Mouse (Mus musculus) stomach, embryonic 15.5 days (tissue): ENCODE measurements around the gene Selp. TPM values are rescaled to one million over a fixed set of nuclear protein-coding genes. Genes with fewer than 3 reads are reported as not detected.

Experiments used
- ATAC-seq: fragments of 200-750 bp; cut with Nextera tagmentation; 2 replicates; pipeline ENCODE4 v1.8.0; 2017; ENCODE audit warnings: low read depth, moderate number of reproducible peaks, moderate TSS enrichment; ENCODE audit not compliant: insufficient read depth, low FRiP score
- H3K27ac ChIP-seq: fragments of 300-500 bp; sonication (generic); 2 replicates; pipeline ENCODE4 v1.5.1; 2015; ENCODE audit warnings: mild to moderate bottlenecking, inconsistent platforms
- H3K27me3 ChIP-seq: fragments of 300-500 bp; sonication (generic); replicated peaks from 2 replicates; pipeline ENCODE4 v1.6.1; 2015; ENCODE audit warnings: inconsistent platforms
- H3K36me3 ChIP-seq: fragments of 300-500 bp; sonication (generic); 2 replicates; pipeline ENCODE4 v1.6.1; 2015; ENCODE audit warnings: inconsistent platforms
- H3K4me1 ChIP-seq: fragments of 300-500 bp; sonication (generic); 2 replicates; pipeline ENCODE4 v1.6.1; 2015; ENCODE audit warnings: inconsistent platforms
- H3K4me2 ChIP-seq: fragments of 300-500 bp; sonication (generic); 2 replicates; pipeline ENCODE4 v1.6.1; 2015; ENCODE audit warnings: mild to moderate bottlenecking, inconsistent platforms
- H3K4me3 ChIP-seq: fragments of 300-500 bp; sonication (generic); replicated peaks from 2 replicates; pipeline ENCODE4 v1.5.1; 2015; ENCODE audit warnings: inconsistent platforms
- H3K9ac ChIP-seq: fragments of 300-500 bp; sonication (generic); 2 replicates; pipeline ENCODE4 v1.6.1; 2015; ENCODE audit warnings: inconsistent platforms
- H3K9me3 ChIP-seq: fragments of 300-500 bp; sonication (generic); 2 replicates; pipeline ENCODE4 v1.6.1; 2016; ENCODE audit warnings: inconsistent platforms
- WGBS: fragments of 180-500 bp; shearing (Covaris S2); methylation state at CpG from one replicate; pipeline ENCODE4 v1.1.7; 2015; 5-methylcytosine and 5-hydroxymethylcytosine counted together
- polyA plus RNA-seq: library from polyadenylated mRNA; unstranded; fragments of >200 nt; fragmentation: Nextera tagmentation; extraction: Ambion mirVana; gene quantifications from 2 replicates; pipeline ENCODE4 v1.2.1, GENCODE M21; 2015

The Selp gene
- polyA plus RNA-seq, 1 experiment from 2014 or later: 0.58 TPM

- ATAC-seq: no peak
- Histone ChIP-seq H3K27ac (no peak overlapping the region), H3K4me3 (no peak overlapping the region), H3K36me3 (no peaks in the 10 kb centered on the region), H3K9me3 (no peaks in the 10 kb centered on the region), H3K4me2 (no peak overlapping the region), H3K27me3 (no peaks in the 10 kb centered on the region), H3K9ac (no peak overlapping the region), H3K4me1 (no peaks in the 10 kb centered on the region)
- 82% methylated on average over 3 of the region's 3 CpGs for WGBS
Observed at GRCm38 (mm10) chr1:164120777-164121158, 5.7 kb downstream of the Selp start.

GRCm38 (mm10) chr1:164123836-164124235 is 8.8 kb downstream of the Selp start:
- WGBS: 60% methylated on average over 3 of the region's 3 CpGs
- H3K4me1 ChIP-seq: no peaks in the 10 kb centered on the region
- no peaks in the 10 kb centered on the region for H3K27me3 ChIP-seq
- ATAC-seq: no peak
- H3K4me2 ChIP-seq: no peak overlapping the region
- no peaks in the 10 kb centered on the region for H3K36me3 ChIP-seq
- no peaks in the 10 kb centered on the region for H3K9me3 ChIP-seq
- H3K27ac ChIP-seq: no peak overlapping the region
- no peak overlapping the region for H3K9ac ChIP-seq
- H3K4me3 ChIP-seq: no peak overlapping the region

GRCm38 (mm10) chr1:164130013-164130412 is 14.9 kb downstream of the Selp start:
- H3K9ac ChIP-seq: no peak overlapping the region
- WGBS: 62% methylated on average over 3 of the region's 3 CpGs
- no peaks in the 10 kb centered on the region for H3K9me3 ChIP-seq
- H3K4me1 ChIP-seq: no peaks in the 10 kb centered on the region
- H3K4me2 ChIP-seq: no peak overlapping the region
- no peak overlapping the region for H3K27ac ChIP-seq
- H3K4me3 ChIP-seq: no peak overlapping the region
- ATAC-seq: no peak
- no peaks in the 10 kb centered on the region for H3K36me3 ChIP-seq
- H3K27me3 ChIP-seq: no peaks in the 10 kb centered on the region

GRCm38 (mm10) chr1:164132609-164133008 is 17.5 kb downstream of the Selp start:
- Histone ChIP-seq H3K27me3 (no peaks in the 10 kb centered on the region), H3K9me3 (no peaks in the 10 kb centered on the region), H3K36me3 (no peaks in the 10 kb centered on the region), H3K4me3 (no peak overlapping the region), H3K4me2 (no peak overlapping the region), H3K4me1 (no peaks in the 10 kb centered on the region), H3K9ac (no peak overlapping the region), H3K27ac (no peak overlapping the region)
- ATAC-seq: no peak
- 62% methylated on average over 1 of the region's 1 CpGs for WGBS

GRCm38 (mm10) chr1:164134101-164134500 is 19.0 kb downstream of the Selp start:
- Histone ChIP-seq H3K4me1 (no peaks in the 10 kb centered on the region), H3K9ac (no peak overlapping the region), H3K4me2 (no peak overlapping the region), H3K4me3 (no peak overlapping the region), H3K9me3 (no peaks in the 10 kb centered on the region), H3K36me3 (no peaks in the 10 kb centered on the region), H3K27me3 (no peaks in the 10 kb centered on the region), H3K27ac (no peak overlapping the region)
- WGBS: 50% methylated on average over 6 of the region's 6 CpGs
- no peak for ATAC-seq

GRCm38 (mm10) chr1:164135360-164135759 is 20.3 kb downstream of the Selp start:
- 53% methylated on average over 5 of the region's 5 CpGs for WGBS
- Histone ChIP-seq H3K4me1 (no peaks in the 10 kb centered on the region), H3K4me3 (no peak overlapping the region), H3K27ac (no peak overlapping the region), H3K9me3 (no peaks in the 10 kb centered on the region), H3K9ac (no peak overlapping the region), H3K4me2 (no peak overlapping the region), H3K36me3 (no peaks in the 10 kb centered on the region), H3K27me3 (no peaks in the 10 kb centered on the region)
- no peak; the same call in 1 of the 2 replicates for ATAC-seq

- no peak for ATAC-seq
- H3K4me3 ChIP-seq: no peak overlapping the region
- H3K27ac ChIP-seq: no peak overlapping the region
- no peaks in the 10 kb centered on the region for H3K4me1 ChIP-seq
- no peak overlapping the region for H3K4me2 ChIP-seq
- H3K27me3 ChIP-seq: no peaks in the 10 kb centered on the region
- no peak overlapping the region for H3K9ac ChIP-seq
- no peaks in the 10 kb centered on the region for H3K9me3 ChIP-seq
- no peaks in the 10 kb centered on the region for H3K36me3 ChIP-seq
- WGBS: 36% methylated on average over 11 of the region's 11 CpGs
Observed at GRCm38 (mm10) chr1:164135960-164136359, 20.9 kb downstream of the Selp start.

GRCm38 (mm10) chr1:164136636-164137035 is 21.6 kb downstream of the Selp start:
- Histone ChIP-seq H3K36me3 (no peaks in the 10 kb centered on the region), H3K4me3 (no peak overlapping the region), H3K27me3 (no peaks in the 10 kb centered on the region), H3K27ac (no peak overlapping the region), H3K9me3 (no peaks in the 10 kb centered on the region), H3K9ac (no peak overlapping the region), H3K4me1 (no peaks in the 10 kb centered on the region), H3K4me2 (no peak overlapping the region)
- WGBS: 67% methylated on average over 6 of the region's 6 CpGs
- no peak for ATAC-seq

- WGBS: 5% methylated on average over 5 of the region's 5 CpGs
- Histone ChIP-seq H3K9me3 (no peaks in the 10 kb centered on the region), H3K4me1 (no peaks in the 10 kb centered on the region), H3K4me2 (peak overlapping the region; percentile 28; the same call in 1 of the 2 replicates), H3K9ac (no peak overlapping the region), H3K36me3 (no peaks in the 10 kb centered on the region), H3K27me3 (no peaks in the 10 kb centered on the region), H3K4me3 (no peak overlapping the region), H3K27ac (no peak overlapping the region)
- peak; percentile 63; the same call in 1 of the 2 replicates for ATAC-seq
Observed at GRCm38 (mm10) chr1:164138365-164139130, 23.5 kb downstream of the Selp start.

GRCm38 (mm10) chr1:164139464-164139863 is 24.4 kb downstream of the Selp start:
- 66% methylated on average over 4 of the region's 4 CpGs for WGBS
- H3K4me2 ChIP-seq: no peak overlapping the region
- no peak overlapping the region for H3K4me3 ChIP-seq
- H3K27ac ChIP-seq: no peak overlapping the region
- no peak overlapping the region for H3K9ac ChIP-seq
- no peaks in the 10 kb centered on the region for H3K36me3 ChIP-seq
- ATAC-seq: no peak
- no peaks in the 10 kb centered on the region for H3K9me3 ChIP-seq
- H3K4me1 ChIP-seq: no peaks in the 10 kb centered on the region
- no peaks in the 10 kb centered on the region for H3K27me3 ChIP-seq

GRCm38 (mm10) chr1:164149083-164149482 is 34.0 kb downstream of the Selp start:
- 96% methylated on average over 7 of the region's 7 CpGs for WGBS

GRCm38 (mm10) chr1:164151387-164152088 is 36.5 kb downstream of the Selp start, which contains the start of gene F5:
F5 (plus strand) TSS chr1:164151838.
- H3K36me3 ChIP-seq: no peaks in the 10 kb centered on the region
- no peaks in the 10 kb centered on the region for H3K9me3 ChIP-seq
- no peak within 1 kb of the TSS for H3K9ac ChIP-seq
- peak within 1 kb of the TSS; percentile 32 for H3K4me2 ChIP-seq
- H3K4me3 ChIP-seq: no peak within 1 kb of the TSS
- no peaks in the 10 kb centered on the region for H3K27me3 ChIP-seq
- 16% methylated on average over 16 of the region's 16 CpGs for WGBS
- no peak within 1 kb of the TSS for H3K27ac ChIP-seq
- no peaks in the 10 kb centered on the region for H3K4me1 ChIP-seq
- peak; percentile 52 for ATAC-seq

More at GRCm38 (mm10) chr1:164149083-164149482, 34.0 kb downstream of the Selp start:
- Histone ChIP-seq H3K9me3 (no peaks in the 10 kb centered on the region), H3K9ac (no peak overlapping the region), H3K36me3 (no peaks in the 10 kb centered on the region), H3K4me2 (no peak overlapping the region), H3K27ac (no peak overlapping the region), H3K27me3 (no peaks in the 10 kb centered on the region), H3K4me1 (no peaks in the 10 kb centered on the region), H3K4me3 (no peak overlapping the region)
- ATAC-seq: no peak
